Mouse (Mus musculus) thymus, adult 2 months (tissue): ENCODE measurements around the gene Gtf3c4. TPM values are rescaled to one million over a fixed set of nuclear protein-coding genes. Genes with fewer than 3 reads are reported as not detected.

ENCODE experiments used
- DNase-seq: peaks from one replicate; pipeline ENCODE4 v3.0.0; 2021
- H3K27ac ChIP-seq: fragments of 200-500 bp; 2 replicates; pipeline ENCODE4 v1.5.1; 2012; ENCODE audit warnings: low read length, control low read depth; ENCODE audit not compliant: control insufficient read depth, insufficient read depth
- H3K27me3 ChIP-seq: fragments of 200-500 bp; 2 replicates; pipeline ENCODE4 v1.6.1; 2012; ENCODE audit warnings: mild to moderate bottlenecking, low read length, moderate library complexity, mixed read lengths; ENCODE audit not compliant: control insufficient read depth, insufficient read depth
- H3K36me3 ChIP-seq: fragments of 200-500 bp; 2 replicates; pipeline ENCODE4 v1.6.1; 2012; ENCODE audit warnings: mild to moderate bottlenecking, low read length, moderate library complexity; ENCODE audit not compliant: control insufficient read depth, insufficient read depth
- H3K4me1 ChIP-seq: fragments of 200-500 bp; replicated peaks from 2 replicates; pipeline ENCODE4 v1.6.1; 2012; ENCODE audit warnings: low read length; ENCODE audit not compliant: control insufficient read depth, insufficient read depth
- H3K4me3 ChIP-seq: fragments of 200-500 bp; 2 replicates; pipeline ENCODE4 v1.5.1; 2012; ENCODE audit warnings: mild to moderate bottlenecking, low read length, control low read depth, moderate library complexity; ENCODE audit not compliant: control insufficient read depth, insufficient read depth
- CTCF ChIP-seq: fragments of 200-500 bp; IDR thresholded peaks from 2 replicates; pipeline ENCODE4 v1.5.1; 2012; ENCODE audit warnings: mild to moderate bottlenecking, control low read depth, low read length, moderate library complexity, borderline replicate concordance; ENCODE audit not compliant: control insufficient read depth, poor library complexity, insufficient read depth; ENCODE audit errors: extremely low read depth
- POLR2A ChIP-seq: fragments of 200-500 bp; IDR thresholded peaks from 2 replicates; pipeline ENCODE4 v1.6.1; 2012; ENCODE audit warnings: mild to moderate bottlenecking, low read length, control low read depth, moderate library complexity; ENCODE audit not compliant: control insufficient read depth, poor library complexity, insufficient read depth; ENCODE audit errors: extremely low read depth
- WGBS: fragments of 180-500 bp; shearing (Covaris S2); methylation state at CpG from one replicate; pipeline ENCODE4 v1.1.7; 2018; 5-methylcytosine and 5-hydroxymethylcytosine counted together
- polyA plus RNA-seq: library from polyadenylated mRNA; depleted of rRNA; stranded (reverse); fragments of >200 nt; gene quantifications from 2 replicates; pipeline ENCODE4 v1.2.3, GENCODE M21; 2012

Gtf3c4 gene
- polyA plus RNA-seq, 1 experiment, result 15.3 TPM

GRCm38 (mm10) chr2:28796298-28796697, 43.9 kb downstream of the Gtf3c4 start:
- TF ChIP-seq POLR2A (no peak), CTCF (no peak)
- Histone ChIP-seq H3K4me3 (no peak overlapping the region), H3K4me1 (no peaks in the 10 kb centered on the region), H3K27ac (no peak overlapping the region), H3K27me3 (no peaks in the 10 kb centered on the region), H3K36me3 (no peaks in the 10 kb centered on the region)
- 12% methylated on average over 8 of the region's 8 CpGs for WGBS
- no peak for DNase-seq

- Histone ChIP-seq H3K4me1 (no peaks in the 10 kb centered on the region), H3K36me3 (no peaks in the 10 kb centered on the region), H3K27ac (no peak overlapping the region), H3K27me3 (no peaks in the 10 kb centered on the region), H3K4me3 (no peak overlapping the region)
- DNase-seq, result no peak
- WGBS, result 91% methylated on average over 5 of the region's 5 CpGs
- TF ChIP-seq CTCF, result no peak
- TF ChIP-seq POLR2A, result no peak
Observed at GRCm38 (mm10) chr2:28794623-28795022, 45.5 kb downstream of the Gtf3c4 start.

- TF ChIP-seq POLR2A (no peak), CTCF (no peak)
- no peaks in the 10 kb centered on the region for H3K4me1 ChIP-seq
- WGBS, result 40% methylated on average over 5 of the region's 6 CpGs
- DNase-seq, result no peak
- H3K36me3 ChIP-seq, result no peaks in the 10 kb centered on the region
- H3K27ac ChIP-seq, result no peak overlapping the region
- H3K4me3 ChIP-seq, result no peak overlapping the region
- H3K27me3 ChIP-seq, result no peaks in the 10 kb centered on the region
Observed at GRCm38 (mm10) chr2:28792931-28793610, 47.1 kb downstream of the Gtf3c4 start.

- H3K4me3 ChIP-seq, result no peak overlapping the region
- no peaks in the 10 kb centered on the region for H3K36me3 ChIP-seq
- WGBS, result 91% methylated on average over 6 of the region's 6 CpGs
- no peak overlapping the region for H3K27ac ChIP-seq
- no peak for DNase-seq
- no peaks in the 10 kb centered on the region for H3K27me3 ChIP-seq
- TF ChIP-seq POLR2A (no peak), CTCF (no peak)
- no peaks in the 10 kb centered on the region for H3K4me1 ChIP-seq
Observed at GRCm38 (mm10) chr2:28787067-28787619, 53.0 kb downstream of the Gtf3c4 start.

GRCm38 (mm10) chr2:28786355-28787066, 53.6 kb downstream of the Gtf3c4 start:
- 90% methylated on average over 16 of the region's 16 CpGs for WGBS
- no peak for DNase-seq
- Histone ChIP-seq H3K4me1 (no peaks in the 10 kb centered on the region), H3K4me3 (no peak overlapping the region), H3K27ac (no peak overlapping the region), H3K36me3 (no peaks in the 10 kb centered on the region), H3K27me3 (no peaks in the 10 kb centered on the region)
- no peak for TF ChIP-seq POLR2A
- no peak for TF ChIP-seq CTCF

- H3K4me3 ChIP-seq, result no peak overlapping the region
- DNase-seq, result no peak
- TF ChIP-seq CTCF (no peak), POLR2A (no peak)
- no peaks in the 10 kb centered on the region for H3K4me1 ChIP-seq
- over 99% methylated on average over 4 of the region's 4 CpGs for WGBS
- no peaks in the 10 kb centered on the region for H3K36me3 ChIP-seq
- no peaks in the 10 kb centered on the region for H3K27me3 ChIP-seq
- H3K27ac ChIP-seq, result no peak overlapping the region
Observed at GRCm38 (mm10) chr2:28781310-28781709, 58.9 kb downstream of the Gtf3c4 start.
